Mouse (Mus musculus): ENCODE data around the gene Fam186b.

Fam186b gene

GRCm38 (mm10) chr15:99253772-99254171 lies 41.9 kb downstream of the Fam186b start:
- TF ChIP-seq GATA4 (IDR thresholded peaks at IDR 0.05; ENCODE audit: insufficient replicate concordance, low read length): no peak

GRCm38 (mm10) chr15:99252381-99253174 lies 43.1 kb downstream of the Fam186b start:
- no peak for TF ChIP-seq GATA4 (IDR thresholded peaks at IDR 0.05; ENCODE audit: insufficient replicate concordance, low read length)

- no peak; the same call in 1 of the 2 replicates for TF ChIP-seq GATA4 (IDR thresholded peaks at IDR 0.05; ENCODE audit: insufficient replicate concordance, low read length)
Observed at GRCm38 (mm10) chr15:99251626-99252380, 43.9 kb downstream of the Fam186b start, which contains the start of gene Mcrs1. TSS of gene Mcrs1 (minus strand) at chr15:99251961.

GRCm38 (mm10) chr15:99249938-99250337 lies 45.8 kb downstream of the Fam186b start:
- TF ChIP-seq GATA4 (IDR thresholded peaks at IDR 0.05; ENCODE audit: insufficient replicate concordance, low read length): no peak

GRCm38 (mm10) chr15:99248972-99249371 lies 46.7 kb downstream of the Fam186b start:
- no peak for TF ChIP-seq GATA4 (IDR thresholded peaks at IDR 0.05; ENCODE audit: insufficient replicate concordance, low read length)

GRCm38 (mm10) chr15:99242045-99242444 lies 53.6 kb downstream of the Fam186b start:
- no peak for TF ChIP-seq GATA4 (IDR thresholded peaks at IDR 0.05; ENCODE audit: insufficient replicate concordance, low read length)

- TF ChIP-seq GATA4 (IDR thresholded peaks at IDR 0.05; ENCODE audit: insufficient replicate concordance, low read length): no peak
Observed at GRCm38 (mm10) chr15:99241249-99241648, 54.4 kb downstream of the Fam186b start.

GRCm38 (mm10) chr15:99240129-99240528 lies 55.6 kb downstream of the Fam186b start:
- no peak for TF ChIP-seq GATA4 (IDR thresholded peaks at IDR 0.05; ENCODE audit: insufficient replicate concordance, low read length)

- no peak for TF ChIP-seq GATA4 (IDR thresholded peaks at IDR 0.05; ENCODE audit: insufficient replicate concordance, low read length)
Observed at GRCm38 (mm10) chr15:99238006-99238405, 57.7 kb downstream of the Fam186b start.

GRCm38 (mm10) chr15:99234326-99235010 lies 61.2 kb downstream of the Fam186b start:
- TF ChIP-seq GATA4 (IDR thresholded peaks at IDR 0.05; ENCODE audit: insufficient replicate concordance, low read length): no peak

- no peak for TF ChIP-seq GATA4 (IDR thresholded peaks at IDR 0.05; ENCODE audit: insufficient replicate concordance, low read length)
Observed at GRCm38 (mm10) chr15:99233719-99234118, 62.0 kb downstream of the Fam186b start.

GRCm38 (mm10) chr15:99231998-99232397 lies 63.7 kb downstream of the Fam186b start:
- no peak for TF ChIP-seq GATA4 (IDR thresholded peaks at IDR 0.05; ENCODE audit: insufficient replicate concordance, low read length)

- TF ChIP-seq GATA4 (IDR thresholded peaks at IDR 0.05; ENCODE audit: insufficient replicate concordance, low read length): no peak
Observed at GRCm38 (mm10) chr15:99226090-99226489, 69.6 kb downstream of the Fam186b start.

GRCm38 (mm10) chr15:99225081-99225810 lies 70.4 kb downstream of the Fam186b start:
- no peak for TF ChIP-seq GATA4 (IDR thresholded peaks at IDR 0.05; ENCODE audit: insufficient replicate concordance, low read length)
